Mouse (Mus musculus) MN1 (cell line): ENCODE measurements around the gene Pigu.

Source experiments
- DNase-seq: peaks from one replicate; pipeline ENCODE4 v3.0.0-alpha.2; 2016; ENCODE audit warnings: low spot score

Gene Pigu

DNA sequence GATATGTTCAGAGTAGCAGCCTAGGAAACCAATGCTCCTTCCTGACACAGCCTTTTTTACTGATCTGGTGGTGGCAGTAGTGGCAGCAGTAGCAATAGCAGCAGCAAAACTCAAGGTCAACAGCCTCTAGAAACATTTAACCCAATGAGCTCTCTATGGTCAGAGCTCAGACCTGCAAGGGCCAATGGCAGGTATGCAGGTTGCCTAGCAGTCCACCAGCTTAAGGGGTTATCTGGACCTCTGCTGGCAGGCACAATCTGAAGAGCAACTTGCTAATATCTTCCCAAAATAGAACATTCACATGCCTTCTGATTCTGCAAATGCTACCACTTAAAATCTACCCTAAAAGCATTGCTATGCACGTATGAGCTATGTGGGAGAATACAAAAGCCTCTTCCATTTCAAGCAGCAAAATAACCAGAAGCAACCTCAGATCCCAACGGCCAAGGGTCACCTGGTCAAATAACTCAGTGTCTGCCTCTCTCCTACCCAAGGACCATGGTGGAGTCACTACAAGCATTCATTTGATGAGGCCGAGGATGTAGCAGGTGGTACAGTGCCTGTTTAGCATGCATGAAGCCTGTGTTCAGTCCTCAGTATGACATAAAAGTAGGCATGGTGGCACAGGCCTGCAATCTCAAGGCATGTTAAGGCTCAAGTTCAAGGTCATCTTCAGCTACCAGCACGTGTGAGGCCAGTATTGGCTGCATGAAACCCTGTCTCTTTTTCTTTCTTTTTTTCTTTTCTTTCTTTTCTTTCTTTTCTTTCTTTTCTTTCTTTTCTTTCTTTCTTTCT lies 69.6 kb downstream of the Pigu start:
- no peak for DNase-seq

DNA sequence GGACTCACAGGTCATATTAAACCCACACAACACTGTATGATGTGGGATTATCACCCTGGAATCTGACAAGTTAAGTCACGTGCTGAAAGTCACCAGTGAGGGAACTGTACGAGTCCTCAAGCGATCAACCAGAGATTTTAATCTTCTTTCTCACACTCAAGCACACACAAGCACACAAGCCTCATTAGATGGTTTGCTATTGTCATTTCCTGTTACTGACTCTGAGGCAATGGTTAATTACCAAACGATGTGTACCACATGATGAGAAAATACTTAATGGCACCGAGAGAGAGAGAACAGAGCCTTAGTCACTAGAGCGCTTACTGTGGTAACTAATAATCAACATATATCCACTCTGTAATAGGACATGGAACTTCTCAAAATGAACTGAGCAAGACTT lies 71.5 kb downstream of the Pigu start:
- DNase-seq, result no peak

DNA sequence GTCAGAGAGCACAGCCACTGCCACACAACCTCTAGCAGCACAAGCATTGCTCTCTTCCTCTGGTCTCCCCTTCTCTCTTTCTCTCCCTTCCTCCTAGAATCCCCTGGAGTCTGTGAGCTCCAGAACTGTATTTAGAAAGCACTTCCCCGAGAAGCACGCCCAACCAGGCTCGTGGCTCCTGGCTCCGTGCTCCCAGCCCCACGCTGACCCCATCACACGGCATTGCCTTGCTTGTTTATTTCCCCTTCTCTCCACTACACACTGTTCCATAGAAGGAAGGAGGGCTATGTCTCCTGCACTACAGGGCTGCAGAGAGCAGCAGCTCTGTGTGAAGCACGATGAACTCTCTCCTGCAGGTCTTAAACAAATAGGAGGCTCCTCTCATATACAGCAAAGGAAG lies 72.6 kb downstream of the Pigu start:
- no peak for DNase-seq

DNA sequence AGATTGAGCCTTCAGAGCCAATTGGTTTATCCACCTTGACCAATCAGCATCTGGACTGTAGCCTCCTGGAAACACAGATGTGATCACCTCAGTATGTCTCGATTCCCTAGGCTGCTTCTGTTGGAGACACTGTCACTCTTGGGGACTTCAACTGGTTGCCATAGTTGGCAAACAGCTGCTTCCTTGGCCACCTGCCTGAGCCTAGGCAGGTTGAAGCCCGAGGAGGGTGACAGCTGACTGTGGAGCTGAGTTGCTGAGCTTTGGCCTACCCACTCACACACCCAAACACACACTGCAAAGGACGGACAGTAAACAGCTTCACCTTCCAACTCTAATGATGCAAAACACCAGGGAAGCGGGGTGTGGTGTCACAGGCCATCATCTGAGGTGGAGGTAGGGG lies 73.4 kb downstream of the Pigu start:
- DNase-seq, result no peak

DNA sequence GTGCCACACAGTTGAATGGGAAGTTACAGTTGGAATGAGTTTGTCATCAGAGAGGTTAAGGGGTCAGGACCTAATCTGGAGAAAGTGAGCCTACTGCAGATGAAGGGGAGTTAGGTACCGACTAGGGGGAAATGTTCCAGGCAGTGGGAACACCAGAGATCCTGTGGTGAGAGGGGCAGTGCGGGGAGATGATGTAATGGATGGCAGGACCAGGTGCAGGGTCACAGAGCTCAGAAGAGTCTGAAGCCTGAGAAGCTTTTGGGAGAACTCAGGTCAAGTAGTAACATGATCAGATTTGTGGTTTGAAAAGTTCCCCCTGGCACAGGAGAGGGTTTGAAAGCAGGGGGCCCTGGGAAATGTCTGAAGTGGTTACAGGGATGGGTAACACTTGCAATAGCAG lies 77.1 kb downstream of the Pigu start:
- no peak for DNase-seq

DNA sequence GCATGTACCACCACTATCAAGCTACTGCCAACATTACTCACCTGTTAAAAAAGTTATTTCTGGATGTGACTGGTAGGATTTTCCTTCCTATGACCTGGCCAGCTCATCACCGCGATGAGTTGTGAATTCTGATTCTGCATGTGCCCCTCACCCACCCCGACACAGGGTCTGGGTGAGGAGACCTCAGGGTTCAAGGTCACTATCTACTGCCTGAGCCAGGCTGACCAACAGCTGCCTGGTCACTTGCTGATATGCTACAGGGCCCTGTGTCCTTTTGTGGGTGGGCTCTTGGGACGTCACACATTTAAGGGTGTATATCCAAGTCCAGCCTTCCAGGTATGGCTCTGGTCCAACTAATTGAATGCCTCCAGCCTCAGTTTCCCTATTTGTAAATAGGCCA lies 78.1 kb downstream of the Pigu start:
- DNase-seq, result no peak

DNA sequence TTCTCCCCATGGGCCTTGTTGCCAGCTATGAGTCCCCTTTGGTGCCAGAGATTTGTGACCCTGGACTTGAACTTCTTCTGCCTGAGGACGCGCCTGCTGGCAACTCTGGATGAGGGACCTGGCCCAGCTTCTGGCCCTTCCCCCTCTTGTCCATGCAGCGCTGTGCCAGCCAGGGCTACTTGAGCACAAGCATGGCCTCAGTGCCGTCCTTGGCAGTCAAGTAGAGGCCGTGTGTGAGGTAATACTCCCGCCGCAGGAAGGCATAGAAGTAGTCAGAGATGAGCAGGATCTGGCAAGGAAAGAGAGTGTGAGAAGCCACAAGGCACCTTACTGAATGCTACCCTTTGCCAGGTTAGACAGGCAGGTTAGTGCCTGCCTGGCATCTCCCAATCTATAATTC lies 78.9 kb downstream of the Pigu start:
- DNase-seq, result no peak

DNA sequence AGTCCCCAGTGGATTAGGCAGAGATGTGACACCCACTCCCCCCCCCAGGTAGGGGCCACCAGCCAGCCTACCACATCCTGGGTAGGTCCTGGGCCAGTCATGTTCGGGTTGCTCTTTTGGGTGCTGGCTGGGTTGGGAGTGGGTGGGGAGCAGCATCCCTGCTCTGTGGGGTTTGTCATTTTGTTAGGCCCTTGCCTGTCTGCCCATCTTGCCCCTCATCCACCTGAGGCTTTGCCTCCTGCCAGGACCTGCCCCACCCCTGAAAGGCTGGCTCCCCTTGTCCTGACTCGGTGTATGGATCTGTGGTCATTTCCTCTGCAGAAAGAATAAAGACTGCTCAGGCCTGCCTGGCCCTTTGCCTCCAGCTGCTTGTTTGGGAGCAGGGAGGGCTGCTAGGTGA lies 79.5 kb downstream of the Pigu start:
- no peak for DNase-seq

DNA sequence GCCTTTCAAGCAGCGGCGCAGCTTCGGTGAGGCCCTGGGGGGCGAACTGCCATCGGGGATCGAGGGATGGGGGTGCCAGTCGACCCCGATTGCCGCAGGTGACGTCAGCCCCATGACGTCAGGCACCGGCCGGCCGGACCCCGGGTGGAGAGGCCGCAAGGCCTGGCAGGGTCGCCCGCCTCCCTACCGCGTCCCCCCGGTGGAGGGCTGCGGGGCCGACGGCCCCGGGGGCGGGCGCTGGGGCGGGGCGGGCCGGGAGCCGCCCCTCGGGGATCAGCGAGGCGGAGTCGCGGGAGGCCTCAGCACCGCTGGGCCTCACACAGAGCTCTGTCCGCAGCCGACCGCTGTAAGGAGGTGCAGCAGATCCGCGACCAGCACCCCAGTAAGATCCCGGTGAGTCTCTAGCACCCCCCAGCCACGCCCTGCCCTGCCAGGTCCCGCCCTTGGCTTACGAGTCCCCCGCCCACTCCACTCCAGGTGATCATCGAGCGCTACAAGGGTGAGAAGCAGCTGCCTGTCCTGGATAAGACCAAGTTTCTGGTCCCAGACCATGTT lies 80.5 kb downstream of the Pigu start:
- peak; percentile 76 for DNase-seq

DNA sequence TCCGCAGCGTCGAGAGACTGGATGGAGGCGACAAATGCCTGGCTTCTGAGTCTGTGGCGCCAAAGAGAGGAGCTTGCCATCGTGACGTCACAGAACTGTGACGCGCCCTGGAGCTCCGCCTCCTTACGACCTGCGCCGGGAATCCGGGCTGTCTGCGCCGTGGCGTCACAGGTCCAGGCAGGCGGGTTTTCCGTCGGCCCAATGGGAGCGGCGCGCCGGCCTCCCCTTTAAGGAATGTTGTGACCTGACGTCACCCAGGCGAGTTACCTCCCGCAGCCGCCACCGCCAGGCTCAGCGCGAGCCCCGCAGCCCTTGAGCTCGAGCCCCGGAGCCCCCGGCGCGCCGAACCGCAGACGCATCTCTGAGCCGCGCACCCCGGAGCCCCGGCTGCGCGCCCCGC lies 81.0 kb downstream of the Pigu start, which contains the start of gene Map1lc3a:
Gene Map1lc3a (plus strand): TSS at position 103 of the 400 bp plus-strand sequence.
- DNase-seq, result peak; percentile 92

DNA sequence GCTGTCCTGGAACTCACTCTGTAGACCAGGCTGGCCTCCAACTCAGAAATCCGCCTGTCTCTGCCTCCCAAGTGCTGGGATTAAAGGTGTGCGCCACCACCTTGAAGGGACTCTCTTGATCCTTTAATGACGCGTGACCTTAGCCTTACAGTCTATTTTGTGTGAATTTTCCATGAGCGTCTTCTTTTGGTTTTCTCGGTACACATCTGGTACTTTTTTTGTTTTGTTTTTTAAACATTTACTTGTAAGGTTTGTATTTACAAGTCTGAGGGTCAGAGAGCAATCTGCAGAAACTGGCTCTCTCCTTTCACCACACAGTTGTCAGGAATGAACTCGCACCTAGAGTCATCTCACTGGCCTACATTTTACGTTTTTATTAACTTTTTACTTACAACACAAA lies 83.6 kb downstream of the Pigu start:
- DNase-seq, result no peak

DNA sequence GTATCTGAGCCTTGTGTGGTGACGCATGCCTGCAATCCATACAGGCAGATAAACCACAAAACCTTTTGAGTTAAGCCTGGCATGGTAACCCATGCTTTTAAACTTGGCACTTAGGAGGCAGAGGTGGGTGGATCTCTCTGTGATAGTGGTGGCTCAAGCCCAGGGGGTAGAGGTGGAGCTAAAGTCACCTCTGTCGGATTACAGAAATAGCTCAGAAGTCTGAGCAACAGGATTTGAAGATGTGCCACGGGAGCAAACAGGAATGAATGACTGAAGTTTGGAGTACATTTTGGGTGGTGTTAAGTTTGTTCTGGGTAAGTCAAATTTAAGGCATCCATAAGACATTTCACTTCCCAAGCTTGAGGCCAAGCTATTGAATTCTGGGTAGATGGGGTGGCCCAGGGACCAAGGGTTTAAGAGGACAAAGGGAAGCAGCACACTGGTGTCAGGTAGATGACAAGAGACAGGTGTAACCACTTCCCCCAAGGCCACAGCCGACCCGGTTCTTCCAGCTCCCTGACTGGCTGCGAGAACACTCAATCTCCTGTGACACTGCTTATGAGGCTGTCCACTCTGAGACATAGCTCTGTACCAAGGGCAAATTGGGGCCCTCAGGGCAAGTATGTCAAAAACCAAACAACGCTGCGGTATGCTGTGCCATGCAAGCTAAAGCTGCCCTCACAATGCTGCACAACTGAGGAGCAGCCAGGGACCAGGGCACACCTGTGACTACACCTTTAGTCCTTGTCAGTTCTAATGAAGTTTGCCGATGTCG lies 84.6 kb downstream of the Pigu start:
- DNase-seq, result no peak

DNA sequence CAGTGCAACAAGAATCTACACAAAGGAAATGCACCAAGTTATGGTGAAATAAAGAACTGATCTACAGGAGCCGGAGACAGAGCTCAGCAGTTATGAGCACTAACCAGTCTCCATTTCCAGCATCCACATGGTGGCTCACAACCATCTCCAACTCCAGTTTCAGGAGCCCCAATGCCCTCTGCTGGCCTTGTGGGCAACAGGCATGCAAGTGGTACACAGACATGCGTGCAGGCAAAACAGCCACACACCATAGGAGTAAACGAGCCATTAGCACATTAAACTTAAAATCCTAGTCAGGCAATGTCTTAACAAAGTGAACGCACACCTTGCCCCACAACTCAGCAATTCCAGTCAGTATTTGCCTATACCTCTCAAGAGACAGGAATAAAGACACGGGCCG lies 85.3 kb downstream of the Pigu start:
- DNase-seq, result no peak

DNA sequence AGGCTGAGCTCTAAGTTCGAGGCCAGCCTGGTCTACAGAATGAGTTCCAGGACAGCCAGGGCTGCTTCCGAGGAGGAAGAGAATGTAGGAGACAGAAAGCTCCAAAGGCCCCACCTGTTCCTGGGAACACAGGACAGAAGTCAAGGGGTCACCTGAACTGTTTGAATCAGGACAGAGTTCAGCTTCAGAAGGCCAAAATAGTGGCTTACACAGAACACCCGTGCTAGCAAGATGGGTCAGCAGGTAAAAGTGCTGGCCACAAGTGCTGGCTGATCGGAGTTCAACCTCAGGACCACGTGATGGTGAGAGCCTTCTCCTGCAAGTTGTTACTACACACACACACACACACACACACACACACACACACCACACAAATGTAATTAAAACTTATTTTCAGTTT lies 90.3 kb downstream of the Pigu start:
- no peak for DNase-seq

DNA sequence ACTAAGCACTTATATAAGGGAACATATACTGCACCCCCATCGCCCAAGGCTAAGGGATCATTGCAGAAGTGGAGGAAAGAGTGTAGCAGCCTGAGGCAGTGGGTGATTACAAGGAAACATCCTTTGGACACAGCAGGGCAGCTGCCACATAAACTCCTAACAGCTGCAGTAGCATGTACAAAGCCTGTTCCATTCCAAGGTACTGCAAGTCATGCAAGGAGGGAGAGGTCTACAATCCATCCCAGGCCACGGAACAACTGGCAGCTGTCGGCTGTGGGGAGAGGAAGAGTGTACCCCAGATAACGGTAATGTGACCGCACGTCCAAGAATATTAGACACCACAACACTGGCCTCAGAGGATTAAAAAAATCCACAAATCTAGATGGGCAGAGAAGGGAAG lies 91.7 kb downstream of the Pigu start:
- no peak for DNase-seq

DNA sequence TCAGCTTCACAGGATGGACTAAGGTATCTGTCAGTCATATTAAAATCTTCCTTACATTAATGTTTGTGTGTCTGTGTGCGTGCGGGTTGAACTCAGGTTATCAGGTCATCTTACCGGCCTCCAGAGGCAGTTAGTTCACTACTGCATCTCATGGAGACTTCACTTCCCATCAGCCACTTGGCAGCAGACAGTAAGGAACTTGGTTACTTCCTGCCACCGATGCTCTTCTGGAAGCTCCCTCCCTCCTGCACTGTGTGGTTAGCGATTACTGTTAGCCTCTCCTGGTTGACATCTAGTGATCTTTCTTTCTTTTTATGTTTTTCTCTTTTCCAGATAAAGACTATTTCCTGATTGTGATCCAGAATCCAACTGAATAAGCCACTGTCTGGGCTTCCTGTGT lies 107.6 kb downstream of the Pigu start:
- DNase-seq, result no peak

DNA sequence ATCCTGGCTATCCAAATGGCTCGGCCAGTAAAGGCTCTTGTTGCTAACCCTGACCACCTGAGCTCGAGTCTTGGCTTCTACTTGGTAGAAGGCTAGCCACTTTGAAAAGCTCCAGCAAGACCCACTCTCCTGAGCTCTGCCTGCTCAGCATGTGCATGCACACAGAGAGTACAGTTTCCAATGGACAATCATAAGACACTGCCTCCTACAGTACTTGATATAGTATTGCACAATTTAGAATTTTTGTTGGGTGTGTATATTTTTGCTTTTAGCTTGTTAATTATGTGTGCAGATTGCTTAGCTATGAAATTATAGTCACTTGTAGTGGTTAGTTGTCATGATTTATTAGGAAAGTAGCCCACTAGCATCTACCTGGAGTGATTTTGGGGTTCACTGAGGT lies 108.5 kb downstream of the Pigu start:
- DNase-seq, result no peak

DNA sequence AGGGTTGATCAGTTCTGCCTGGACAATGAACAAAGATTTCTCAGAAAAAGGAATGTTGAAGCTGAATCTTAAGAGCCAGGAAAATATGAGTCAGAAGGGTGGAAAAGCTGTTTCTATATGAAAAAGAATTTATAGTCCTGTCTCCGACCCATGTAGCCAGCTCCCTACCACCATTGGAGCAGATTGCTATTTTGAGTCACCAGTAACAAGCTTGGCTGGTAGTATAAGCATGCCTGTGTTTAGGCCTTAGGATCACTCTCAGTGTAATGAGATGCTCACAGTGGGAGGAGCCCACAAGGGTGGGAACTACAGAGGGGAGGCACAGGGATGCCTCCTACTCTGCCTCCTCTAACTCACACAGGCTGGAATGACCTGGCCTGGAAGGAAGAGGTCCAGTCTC lies 109.0 kb downstream of the Pigu start:
- DNase-seq, result no peak

DNA sequence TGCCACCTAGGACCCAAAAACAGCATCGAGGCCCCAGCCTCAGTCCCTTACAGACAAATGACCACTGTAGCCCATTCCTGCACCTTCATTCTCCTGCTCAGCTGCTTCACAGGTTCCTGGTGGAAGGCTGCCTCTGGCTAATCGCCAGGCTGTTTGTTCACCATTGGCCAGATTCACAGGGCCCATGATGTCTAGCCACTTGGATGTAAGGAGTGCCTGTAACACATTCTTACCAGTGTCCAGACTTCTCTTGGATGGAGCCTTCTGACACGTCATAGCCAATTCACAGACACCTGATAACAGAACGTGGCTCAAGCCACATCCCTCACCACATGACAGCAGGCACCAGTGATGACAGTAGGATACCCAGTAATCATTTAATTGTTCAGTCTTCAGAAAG lies 111.0 kb downstream of the Pigu start:
- DNase-seq, result no peak

DNA sequence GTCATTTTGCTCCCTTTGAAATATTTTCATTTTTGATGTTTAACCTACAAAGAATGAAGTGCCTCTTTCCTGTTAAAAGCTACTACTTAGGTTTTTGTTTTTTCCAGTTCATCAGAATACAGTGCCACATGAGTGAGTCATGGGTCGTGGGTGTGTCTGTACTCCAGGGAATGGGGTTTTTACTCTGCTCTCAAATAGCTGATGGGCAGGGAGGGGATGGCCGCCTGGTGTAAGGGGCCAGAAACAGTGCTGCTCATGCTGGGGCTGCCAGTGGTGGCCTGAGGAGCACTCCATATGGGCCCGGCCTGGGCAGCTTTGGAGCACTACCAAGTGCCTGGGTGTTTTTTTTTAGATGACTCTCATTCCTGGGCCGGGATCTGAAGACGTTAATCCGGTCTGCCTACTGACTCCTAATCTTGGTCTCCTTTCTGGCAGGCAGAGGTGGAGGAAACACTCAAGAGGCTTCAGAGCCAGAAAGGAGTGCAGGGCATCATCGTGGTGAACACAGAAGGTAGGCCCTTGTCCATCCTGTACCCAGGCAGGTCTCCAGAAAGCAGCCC lies 114.9 kb downstream of the Pigu start:
- DNase-seq, result peak; percentile 82

DNA sequence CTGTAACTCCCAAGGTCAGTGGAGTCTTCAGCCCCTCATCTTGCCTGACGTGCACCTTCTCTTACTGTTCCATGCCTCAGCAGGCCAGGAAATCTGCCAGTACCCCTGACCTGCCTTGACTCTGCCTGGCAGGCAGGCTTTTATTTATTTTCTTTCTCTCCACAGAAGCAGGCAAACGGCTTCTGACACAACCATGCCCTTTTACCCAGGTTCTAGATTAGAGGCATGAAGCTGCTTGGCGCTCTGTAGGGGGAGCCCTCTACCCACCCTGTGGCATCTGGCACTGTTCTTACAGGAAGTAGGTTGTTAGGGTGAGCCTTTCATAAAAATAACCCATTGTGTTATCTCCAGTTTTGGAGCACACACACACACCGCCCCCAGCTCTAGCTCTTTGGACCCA lies 116.3 kb downstream of the Pigu start:
- no peak for DNase-seq

DNA sequence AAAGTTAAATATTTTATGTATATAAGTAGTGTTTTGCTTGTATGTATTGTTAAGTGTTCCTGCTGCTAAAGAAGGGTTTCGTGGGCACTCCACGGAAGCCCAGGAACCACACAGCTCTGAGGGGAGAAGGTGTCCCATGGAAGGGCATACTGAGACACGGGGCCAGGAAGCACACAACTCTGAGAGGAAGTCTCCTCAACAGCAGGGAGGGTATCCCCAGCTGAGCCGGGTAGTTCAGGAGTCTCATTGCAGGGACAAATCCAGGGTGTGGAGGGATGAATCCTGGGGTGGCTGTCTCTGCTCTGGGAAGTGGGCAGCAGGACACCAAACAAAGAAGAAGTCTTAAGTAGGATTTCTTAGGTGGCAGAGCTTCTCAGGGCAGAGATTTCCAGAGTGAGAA lies 120.0 kb downstream of the Pigu start:
- no peak for DNase-seq

DNA sequence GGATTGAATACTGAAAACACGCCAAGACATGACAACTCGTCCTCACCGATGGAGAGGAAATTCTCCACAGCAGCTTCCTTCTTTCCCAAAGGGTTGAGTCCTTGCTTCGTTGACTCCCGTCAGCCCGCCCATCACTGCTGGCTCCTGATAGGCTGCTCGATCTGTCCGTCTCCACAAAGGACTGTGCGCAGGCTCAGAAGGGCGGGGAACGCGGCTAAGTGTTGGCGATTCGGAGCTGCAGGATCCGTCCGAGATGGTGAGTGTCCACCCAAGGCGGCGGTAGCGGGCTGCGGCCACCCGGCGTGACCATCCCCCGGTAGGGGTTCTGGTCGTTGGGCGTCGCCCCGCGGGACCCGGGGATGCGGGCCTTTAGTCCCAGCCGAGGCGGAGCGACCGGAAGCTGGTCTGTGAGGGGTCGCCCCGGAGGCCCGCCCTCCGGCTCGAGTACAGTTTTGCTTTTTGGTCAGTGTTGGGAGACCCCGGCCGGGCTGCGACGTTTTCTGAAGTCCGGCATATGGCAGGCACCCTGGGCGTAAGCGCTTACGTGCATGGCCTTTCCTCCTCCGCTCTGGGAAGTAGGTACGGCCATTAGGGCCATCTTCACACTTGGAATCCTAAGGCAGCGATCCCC lies 120.8 kb downstream of the Pigu start, which contains the start of gene Dynlrb1:
Gene Dynlrb1 (plus strand): TSS at position 172 of the 631 bp plus-strand sequence.
- peak; percentile 99 for DNase-seq
